In the genomic region with DNA sequence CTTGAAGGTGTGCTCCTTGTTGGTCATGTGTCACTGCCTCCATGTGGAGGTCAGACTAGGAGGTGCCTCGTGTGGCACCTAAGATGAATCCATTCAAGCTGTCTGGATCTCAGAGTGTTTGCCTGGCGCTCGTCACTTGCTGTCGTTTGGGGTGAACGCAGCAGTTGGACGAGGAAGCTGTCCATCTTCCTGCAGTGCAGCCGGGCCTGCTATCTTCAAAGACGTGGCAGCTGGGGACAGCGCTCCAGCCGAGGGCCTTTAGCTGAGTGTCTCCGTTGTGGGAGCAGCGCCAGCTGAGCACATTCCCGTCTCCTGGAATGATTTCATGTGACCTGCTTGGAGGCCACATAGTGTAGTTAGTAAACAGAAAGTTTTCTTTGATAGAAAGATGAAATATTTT, we compare ENCODE assay signal across 12 mouse cellular contexts. TPM values are rescaled to one million over a fixed set of nuclear protein-coding genes. Genes with fewer than 3 reads are reported as not detected.
DNase-seq lines count a peak whose midpoint lies in the region; ATAC-seq and TF ChIP-seq lines count a peak whose summit lies in the region.
"Had no signal": no experiment of that assay in that cellular context is flagged by ENCODE, and none has a peak within 500 bp of the region (broad histone marks: within the 10 kb centered on the region; RNA-seq: fewer than 3 reads in every experiment).

No protein-coding gene starts in this region.

- no peak overlapping the region for H3K9ac ChIP-seq in intestine, embryonic 15.5 days
- no peak overlapping the region for H3K9ac ChIP-seq in lung, postnatal 0 days (replicated peaks; ENCODE audit: low read depth)
- H3K9ac ChIP-seq in forebrain, embryonic 13.5 days, result no peak overlapping the region
- no peak overlapping the region for H3K9ac ChIP-seq in hindbrain, postnatal 0 days (replicated peaks; ENCODE audit: low read length)
- H3K9ac ChIP-seq: embryonic facial prominence, embryonic 12.5 days had no signal

- H3K9me3 ChIP-seq in intestine, embryonic 15.5 days, result no peaks in the 10 kb centered on the region
- H3K9me3 ChIP-seq in lung, postnatal 0 days (ENCODE audit: low read length), result no peaks in the 10 kb centered on the region
- H3K9me3 ChIP-seq in forebrain, embryonic 13.5 days (replicated peaks), result no peaks in the 10 kb centered on the region
- H3K9me3 ChIP-seq in midbrain, embryonic 10.5 days (replicated peaks), result no peaks in the 10 kb centered on the region
- no peaks in the 10 kb centered on the region for H3K9me3 ChIP-seq in hindbrain, postnatal 0 days (ENCODE audit: low read length)
- H3K9me3 ChIP-seq: embryonic facial prominence, embryonic 12.5 days; liver, embryonic 13.5 days had no signal

- H3K36me3 ChIP-seq in intestine, embryonic 15.5 days, result peaks cover 23% of the 10 kb centered on the region
- H3K36me3 ChIP-seq in lung, postnatal 0 days (ENCODE audit: insufficient read depth, low read length), result peaks cover 38% of the 10 kb centered on the region
- peaks cover 94% of the 10 kb centered on the region for H3K36me3 ChIP-seq in forebrain, embryonic 13.5 days (ENCODE audit: poor library complexity, severe bottlenecking)
- peaks cover 97% of the 10 kb centered on the region for H3K36me3 ChIP-seq in midbrain, embryonic 10.5 days
- peaks cover 51% of the 10 kb centered on the region for H3K36me3 ChIP-seq in hindbrain, postnatal 0 days (ENCODE audit: insufficient read depth, low read length)

- H3K4me2 ChIP-seq in intestine, embryonic 15.5 days (replicated peaks), result no peak overlapping the region
- H3K4me2 ChIP-seq in lung, postnatal 0 days (replicated peaks; ENCODE audit: low read depth, low read length), result no peak overlapping the region
- no peak overlapping the region for H3K4me2 ChIP-seq in forebrain, embryonic 13.5 days
- H3K4me2 ChIP-seq in hindbrain, postnatal 0 days (ENCODE audit: low read depth, low read length), result no peak overlapping the region
- H3K4me2 ChIP-seq: embryonic facial prominence, embryonic 12.5 days; liver, embryonic 13.5 days had no signal

- TF ChIP-seq CTCF in lung, postnatal 0 days (IDR thresholded peaks at IDR 0.05), result no peak
- TF ChIP-seq CTCF in hindbrain, postnatal 0 days (IDR thresholded peaks at IDR 0.05; ENCODE audit: low read depth), result no peak

- H3K4me1 ChIP-seq in intestine, embryonic 15.5 days (replicated peaks), result peaks cover 17% of the 10 kb centered on the region; the same call in 1 of the 2 replicates
- H3K4me1 ChIP-seq in lung, postnatal 0 days (ENCODE audit: insufficient read depth, low read depth, low read length), result peaks cover 13% of the 10 kb centered on the region; the same call in 1 of the 2 replicates
- no peaks in the 10 kb centered on the region for H3K4me1 ChIP-seq in forebrain, embryonic 13.5 days
- no peaks in the 10 kb centered on the region for H3K4me1 ChIP-seq in midbrain, embryonic 10.5 days
- H3K4me1 ChIP-seq in hindbrain, postnatal 0 days (ENCODE audit: insufficient read depth, low read length), result 0 out of 2 replicates have a peak, but pooled peaks cover 4% of the 10 kb centered on the region
- H3K4me1 ChIP-seq: embryonic facial prominence, embryonic 12.5 days had no signal

- intact Hi-C loops in gastrocnemius, postnatal 14 days (cut with DNase I; ENCODE audit: low total_unique reads), result no loop called here

- WGBS in intestine, embryonic 15.5 days, result 50% methylated on average over 13 of the region's 13 CpGs
- WGBS in lung, postnatal 0 days, result 34% methylated on average over 13 of the region's 13 CpGs
- WGBS in forebrain, embryonic 13.5 days, result 89% methylated on average over 13 of the region's 13 CpGs
- 89% methylated on average over 13 of the region's 13 CpGs for WGBS in midbrain, embryonic 10.5 days
- WGBS in hindbrain, postnatal 0 days, result 57% methylated on average over 13 of the region's 13 CpGs

- no peak for ATAC-seq in intestine, embryonic 15.5 days
- ATAC-seq in lung, postnatal 0 days, result peak; percentile 68
- ATAC-seq in forebrain, embryonic 13.5 days, result no peak
- no peak for ATAC-seq in hindbrain, postnatal 0 days

- H3K4me3 ChIP-seq in intestine, embryonic 15.5 days (replicated peaks), result no peak overlapping the region
- no peak overlapping the region for H3K4me3 ChIP-seq in lung, postnatal 0 days (ENCODE audit: low read depth, low read length)
- no peak overlapping the region for H3K4me3 ChIP-seq in forebrain, embryonic 13.5 days
- H3K4me3 ChIP-seq in midbrain, embryonic 10.5 days, result no peak overlapping the region
- H3K4me3 ChIP-seq in hindbrain, postnatal 0 days (ENCODE audit: low read length), result no peak overlapping the region
- H3K4me3 ChIP-seq: embryonic facial prominence, embryonic 12.5 days; liver, embryonic 13.5 days had no signal

- no peaks in the 10 kb centered on the region for H3K27me3 ChIP-seq in intestine, embryonic 15.5 days (replicated peaks)
- H3K27me3 ChIP-seq in lung, postnatal 0 days (replicated peaks; ENCODE audit: insufficient read depth, low read length), result no peaks in the 10 kb centered on the region
- no peaks in the 10 kb centered on the region for H3K27me3 ChIP-seq in forebrain, embryonic 13.5 days
- no peaks in the 10 kb centered on the region for H3K27me3 ChIP-seq in midbrain, embryonic 10.5 days (ENCODE audit: low read depth, poor library complexity, severe bottlenecking)
- H3K27me3 ChIP-seq in hindbrain, postnatal 0 days (ENCODE audit: insufficient read depth, low read length), result no peaks in the 10 kb centered on the region
- H3K27me3 ChIP-seq: embryonic facial prominence, embryonic 12.5 days; liver, embryonic 13.5 days had no signal

- 0 out of 2 replicates have a peak overlapping the region, but pooled peaks have one; percentile 18 for H3K27ac ChIP-seq in intestine, embryonic 15.5 days
- H3K27ac ChIP-seq in lung, postnatal 0 days (ENCODE audit: low read length), result no peak overlapping the region
- no peak overlapping the region for H3K27ac ChIP-seq in forebrain, embryonic 13.5 days
- H3K27ac ChIP-seq in midbrain, embryonic 10.5 days (replicated peaks), result no peak overlapping the region
- no peak overlapping the region for H3K27ac ChIP-seq in hindbrain, postnatal 0 days
- H3K27ac ChIP-seq: embryonic facial prominence, embryonic 12.5 days had no signal

- peak; percentile 47 for DNase-seq in gastrocnemius, postnatal 14 days
- no peak for DNase-seq in gastrocnemius, postnatal 25 days
- peak; percentile 80 to 84 for DNase-seq in cerebellum, postnatal 10 days
- DNase-seq in lung, postnatal 0 days (ENCODE audit: low spot score), result peak; percentile 67
- no peak for DNase-seq in midbrain, embryonic 10.5 days (ENCODE audit: low spot score)
- DNase-seq in hindbrain, postnatal 0 days (ENCODE audit: low spot score), result no peak
- DNase-seq: B cell, adult 2 months; liver, embryonic 13.5 days had no signal

- no peak for TF ChIP-seq EP300 in lung, postnatal 0 days (IDR thresholded peaks at IDR 0.05)

RNA-seq across cellular contexts. Expression of gene Muc6, which starts 42.3 kb away (rescaled TPM):
- not detected for total RNA-seq in gastrocnemius, postnatal 14 days (2021)
- total RNA-seq in gastrocnemius, postnatal 25 days (2021), result not detected
- 0.21 and 0.24 TPM in 2 replicates for polyA plus RNA-seq in intestine, embryonic 15.5 days (2015; fragmentation: Nextera tagmentation; extraction: Ambion mirVana)
- polyA plus RNA-seq in lung, postnatal 0 days (2015; fragmentation: Nextera tagmentation; extraction: Ambion mirVana), result 0.07 TPM in 2 replicates
- 0.10 and 0.25 TPM in 2 replicates for polyA plus RNA-seq in forebrain, embryonic 13.5 days (2015; fragmentation: Nextera tagmentation; extraction: Ambion mirVana)
- 0.14 and 0.20 TPM in 2 replicates for polyA plus RNA-seq in midbrain, embryonic 10.5 days (2016; fragmentation: Nextera tagmentation; extraction: Ambion mirVana)
- not detected in 2 replicates for total RNA-seq in hindbrain, postnatal 0 days (2014; rRNA removed)
- polyA plus RNA-seq in hindbrain, postnatal 0 days (2015; fragmentation: Nextera tagmentation; extraction: Ambion mirVana), result 0.13 and 0.23 TPM in 2 replicates
- total RNA-seq: neutrophil, adult 5-6 weeks had no signal

RNA-seq across cellular contexts. Expression of gene Ap2a2, which starts 50.8 kb away (rescaled TPM):
- total RNA-seq in gastrocnemius, postnatal 14 days (2021), result 10 to 100 TPM; 37.2 to 41.6 TPM
- 10 to 100 TPM; 42.9 to 45.5 TPM for total RNA-seq in gastrocnemius, postnatal 25 days (2021)
- 79.1 and 84.1 TPM in 2 replicates for polyA plus RNA-seq in intestine, embryonic 15.5 days (2015; fragmentation: Nextera tagmentation; extraction: Ambion mirVana)
- 42.6 and 45.5 TPM in 2 replicates for polyA plus RNA-seq in lung, postnatal 0 days (2015; fragmentation: Nextera tagmentation; extraction: Ambion mirVana)
- polyA plus RNA-seq in forebrain, embryonic 13.5 days (2015; fragmentation: Nextera tagmentation; extraction: Ambion mirVana), result 83.2 and 93.1 TPM in 2 replicates
- 104 and 112 TPM in 2 replicates for polyA plus RNA-seq in midbrain, embryonic 10.5 days (2016; fragmentation: Nextera tagmentation; extraction: Ambion mirVana)
- 209 and 214 TPM in 2 replicates for total RNA-seq in hindbrain, postnatal 0 days (2014; rRNA removed)
- polyA plus RNA-seq in hindbrain, postnatal 0 days (2015; fragmentation: Nextera tagmentation; extraction: Ambion mirVana), result 110 and 115 TPM in 2 replicates

Comparison
In these comparisons a context has a peak if more than half of its experiments do, and no peak if none do; other contexts are left out.
1. DNase-seq: peak in gastrocnemius, postnatal 14 days (single experiment), cerebellum, postnatal 10 days (2 of 2) and lung, postnatal 0 days (single experiment); none in gastrocnemius, postnatal 25 days (single experiment), midbrain, embryonic 10.5 days (single experiment) and hindbrain, postnatal 0 days (single experiment).